Mouse (Mus musculus): ENCODE measurements around the gene Heatr1. TPM values are rescaled to one million over a fixed set of nuclear protein-coding genes. Genes with fewer than 3 reads are reported as not detected.

Heatr1 gene
- total and polyA plus RNA-seq, 2 experiments from 2014 or later, result 6.0 to 17.8 TPM

- Histone ChIP-seq H3K9me3 (ENCODE audit: low read length) (no peaks in the 10 kb centered on the region), H3K27me3 (ENCODE audit: insufficient read depth, low read length) (no peaks in the 10 kb centered on the region), H3K4me2 (ENCODE audit: low read depth) (no peak overlapping the region), H3K9ac (no peak overlapping the region), H3K4me1 (ENCODE audit: insufficient read depth) (no peaks in the 10 kb centered on the region), H3K27ac (ENCODE audit: low read depth, low read length) (no peak overlapping the region), H3K36me3 (ENCODE audit: insufficient read depth) (peaks cover 50% of the 10 kb centered on the region), H3K4me3 (ENCODE audit: low read depth, low read length) (no peak overlapping the region)
- 72% methylated on average over 9 of the region's 9 CpGs for WGBS
- no peak for DNase-seq
- no peak for ATAC-seq
- TF ChIP-seq CTCF (IDR thresholded peaks at IDR 0.05; ENCODE audit: low read depth), result no peak
These were observed 13.7 kb downstream of the Heatr1 start for GRCm38 (mm10) chr13:12408343-12409066.

GRCm38 (mm10) chr13:12412016-12412415, 17.2 kb downstream of the Heatr1 start:
- H3K27me3 ChIP-seq (ENCODE audit: insufficient read depth, low read length), result no peaks in the 10 kb centered on the region
- WGBS, result 87% methylated on average over 8 of the region's 8 CpGs

GRCm38 (mm10) chr13:12420596-12420995, 25.8 kb downstream of the Heatr1 start:
- H3K9me3 ChIP-seq (ENCODE audit: low read length), result no peaks in the 10 kb centered on the region
- no peaks in the 10 kb centered on the region for H3K4me1 ChIP-seq (ENCODE audit: insufficient read depth)
- TF ChIP-seq CTCF (IDR thresholded peaks at IDR 0.05; ENCODE audit: low read depth), result no peak
- WGBS, result 95% methylated on average over 9 of the region's 9 CpGs
- ATAC-seq, result no peak
- no peak overlapping the region for H3K4me2 ChIP-seq (ENCODE audit: low read depth)
- H3K36me3 ChIP-seq (ENCODE audit: insufficient read depth), result peaks cover 85% of the 10 kb centered on the region
- no peak overlapping the region for H3K4me3 ChIP-seq (ENCODE audit: low read depth, low read length)
- no peak overlapping the region for H3K9ac ChIP-seq
- no peak for DNase-seq
- no peak overlapping the region for H3K27ac ChIP-seq (ENCODE audit: low read depth, low read length)
- H3K27me3 ChIP-seq (ENCODE audit: insufficient read depth, low read length), result no peaks in the 10 kb centered on the region

More at GRCm38 (mm10) chr13:12412016-12412415, 17.2 kb downstream of the Heatr1 start:
- Histone ChIP-seq H3K9ac (no peak overlapping the region), H3K9me3 (ENCODE audit: low read length) (no peaks in the 10 kb centered on the region), H3K27ac (ENCODE audit: low read depth, low read length) (no peak overlapping the region), H3K4me1 (ENCODE audit: insufficient read depth) (no peaks in the 10 kb centered on the region), H3K36me3 (ENCODE audit: insufficient read depth) (peaks cover 60% of the 10 kb centered on the region), H3K4me2 (ENCODE audit: low read depth) (no peak overlapping the region), H3K4me3 (ENCODE audit: low read depth, low read length) (no peak overlapping the region)
- TF ChIP-seq CTCF (IDR thresholded peaks at IDR 0.05; ENCODE audit: low read depth), result no peak
- DNase-seq (no peak), ATAC-seq (no peak)

GRCm38 (mm10) chr13:12428556-12428955, 33.7 kb downstream of the Heatr1 start:
- Histone ChIP-seq H3K27ac (ENCODE audit: low read depth, low read length) (no peak overlapping the region), H3K4me2 (ENCODE audit: low read depth) (no peak overlapping the region), H3K4me1 (ENCODE audit: insufficient read depth) (no peaks in the 10 kb centered on the region), H3K9me3 (ENCODE audit: low read length) (no peaks in the 10 kb centered on the region), H3K27me3 (ENCODE audit: insufficient read depth, low read length) (no peaks in the 10 kb centered on the region), H3K4me3 (ENCODE audit: low read depth, low read length) (no peak overlapping the region), H3K9ac (no peak overlapping the region), H3K36me3 (ENCODE audit: insufficient read depth) (peaks cover 88% of the 10 kb centered on the region)
- DNase-seq (no peak), ATAC-seq (no peak)
- no peak for TF ChIP-seq CTCF (IDR thresholded peaks at IDR 0.05; ENCODE audit: low read depth)
- 97% methylated on average over 13 of the region's 13 CpGs for WGBS

GRCm38 (mm10) chr13:12433843-12434242, 39.0 kb downstream of the Heatr1 start:
- Histone ChIP-seq H3K4me1 (ENCODE audit: insufficient read depth) (no peaks in the 10 kb centered on the region), H3K9me3 (ENCODE audit: low read length) (no peaks in the 10 kb centered on the region), H3K27me3 (ENCODE audit: insufficient read depth, low read length) (no peaks in the 10 kb centered on the region), H3K4me2 (ENCODE audit: low read depth) (no peak overlapping the region), H3K36me3 (ENCODE audit: insufficient read depth) (peaks cover 89% of the 10 kb centered on the region), H3K27ac (ENCODE audit: low read depth, low read length) (no peak overlapping the region), H3K4me3 (ENCODE audit: low read depth, low read length) (no peak overlapping the region), H3K9ac (no peak overlapping the region)
- ATAC-seq (no peak), DNase-seq (no peak)
- TF ChIP-seq CTCF (IDR thresholded peaks at IDR 0.05; ENCODE audit: low read depth), result no peak
- 88% methylated on average over 5 of the region's 5 CpGs for WGBS

- TF ChIP-seq CTCF (IDR thresholded peaks at IDR 0.05; ENCODE audit: low read depth), result no peak
- H3K36me3 ChIP-seq (ENCODE audit: insufficient read depth), result peaks cover 60% of the 10 kb centered on the region
- DNase-seq (no peak), ATAC-seq (no peak)
- no peaks in the 10 kb centered on the region for H3K4me1 ChIP-seq (ENCODE audit: insufficient read depth)
- no peak overlapping the region for H3K9ac ChIP-seq
- H3K27ac ChIP-seq (ENCODE audit: low read depth, low read length), result no peak overlapping the region
- WGBS, result 87% methylated on average over 3 of the region's 3 CpGs
- no peak overlapping the region for H3K4me2 ChIP-seq (ENCODE audit: low read depth)
- H3K4me3 ChIP-seq (ENCODE audit: low read depth, low read length), result no peak overlapping the region
- H3K9me3 ChIP-seq (ENCODE audit: low read length), result no peaks in the 10 kb centered on the region
- H3K27me3 ChIP-seq (ENCODE audit: insufficient read depth, low read length), result no peaks in the 10 kb centered on the region
These were observed 44.8 kb downstream of the Heatr1 start for GRCm38 (mm10) chr13:12439586-12439985.

GRCm38 (mm10) chr13:12440813-12441212, 46.0 kb downstream of the Heatr1 start:
- H3K36me3 ChIP-seq (ENCODE audit: insufficient read depth), result peaks cover 49% of the 10 kb centered on the region
- 87% methylated on average over 6 of the region's 6 CpGs for WGBS

More at GRCm38 (mm10) chr13:12440813-12441212, 46.0 kb downstream of the Heatr1 start:
- Histone ChIP-seq H3K27ac (ENCODE audit: low read depth, low read length) (no peak overlapping the region), H3K4me3 (ENCODE audit: low read depth, low read length) (no peak overlapping the region), H3K9ac (no peak overlapping the region), H3K4me2 (ENCODE audit: low read depth) (no peak overlapping the region), H3K4me1 (ENCODE audit: insufficient read depth) (no peaks in the 10 kb centered on the region), H3K27me3 (ENCODE audit: insufficient read depth, low read length) (no peaks in the 10 kb centered on the region), H3K9me3 (ENCODE audit: low read length) (no peaks in the 10 kb centered on the region)
- TF ChIP-seq CTCF (IDR thresholded peaks at IDR 0.05; ENCODE audit: low read depth), result no peak
- ATAC-seq (no peak), DNase-seq (no peak)

Data from forebrain, postnatal 0 days (tissue).